Mouse (Mus musculus): ENCODE measurements around the gene Vmn2r53. TPM values are rescaled to one million over a fixed set of nuclear protein-coding genes. Genes with fewer than 3 reads are reported as not detected.
"Not testable (repeated sequence)": the region's sequence is repeated elsewhere in the genome, so short reads cannot be mapped to it uniquely, and the experiment has no call there.

The Vmn2r53 gene
- polyA plus RNA-seq (2014; fragmentation: Nextera tagmentation; extraction: Ambion mirVana) = 0.02 TPM in 1 of 2 replicates, not detected in the other

DNA sequence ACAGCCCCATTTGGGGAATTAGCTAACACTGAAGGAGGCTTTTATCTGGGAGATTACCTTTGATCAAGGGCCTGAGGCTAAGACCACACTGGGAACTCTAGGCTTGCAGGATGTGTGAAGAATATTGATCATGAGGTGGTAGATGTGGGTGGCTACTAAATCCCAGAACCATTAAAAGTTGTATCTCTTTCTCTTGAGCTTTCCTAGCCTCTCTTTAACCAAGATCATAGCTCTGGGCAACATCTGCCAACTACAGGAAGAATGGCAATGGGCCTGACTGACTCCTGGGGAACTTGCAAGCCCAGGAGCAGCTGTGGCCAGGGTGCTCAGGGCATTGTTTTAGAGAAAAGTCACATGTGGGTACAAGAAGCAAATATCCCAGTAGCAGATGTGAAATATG, at the start of gene Vmn2r53:
Vmn2r53 (minus strand) TSS at position 101 of the 400 bp plus-strand sequence.
- no peaks in the 10 kb centered on the region for H3K36me3 ChIP-seq (ENCODE audit: control insufficient read depth, insufficient read depth, low read length)
- H3K4me3 ChIP-seq (ENCODE audit: low read depth, low read length) = no peak within 1 kb of the TSS
- H3K4me2 ChIP-seq (replicated peaks; ENCODE audit: low read depth, low read length) = no peak within 1 kb of the TSS
- ATAC-seq (ENCODE audit: low FRiP score) = no peak
- H3K9ac ChIP-seq (ENCODE audit: low read depth, low read length) = no peak within 1 kb of the TSS
- H3K4me1 ChIP-seq (replicated peaks; ENCODE audit: control insufficient read depth, insufficient read depth, low read length) = no peaks in the 10 kb centered on the region
- DNase-seq (ENCODE audit: low spot score) = no peak
- H3K27ac ChIP-seq (ENCODE audit: low read depth, low read length) = no peak within 1 kb of the TSS
- H3K9me3 ChIP-seq (ENCODE audit: control insufficient read depth, low read length) = peaks cover 4% of the 10 kb centered on the region
- H3K27me3 ChIP-seq (ENCODE audit: control insufficient read depth, insufficient read depth, low read length) = no peaks in the 10 kb centered on the region

DNA sequence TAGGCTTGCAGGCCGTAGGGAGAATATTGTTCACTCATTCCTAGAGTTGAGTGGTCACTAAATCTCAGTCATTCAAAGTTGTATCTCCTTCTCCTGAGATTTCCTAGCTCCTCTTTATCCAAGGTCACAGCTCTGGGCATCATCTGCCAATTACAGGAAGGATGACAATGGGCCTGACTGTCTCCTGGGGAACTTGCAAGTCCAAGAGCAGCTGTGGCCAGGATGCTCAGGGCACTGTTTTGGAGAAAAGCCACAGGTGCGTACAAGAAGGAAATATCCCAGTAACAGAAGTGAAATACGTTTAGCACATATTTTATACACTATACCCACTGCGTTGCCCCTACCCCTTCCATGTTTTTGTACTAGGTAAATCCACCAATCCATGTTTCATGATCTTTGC, 31.6 kb upstream of the Vmn2r53 start, which contains the start of gene Vmn2r54:
Vmn2r54 (minus strand) TSS at position 101 of the 400 bp plus-strand sequence.
- not testable (repeated sequence) for DNase-seq (ENCODE audit: low spot score); H3K27me3 ChIP-seq (ENCODE audit: control insufficient read depth, insufficient read depth, low read length); H3K4me1 ChIP-seq (replicated peaks; ENCODE audit: control insufficient read depth, insufficient read depth, low read length); H3K27ac ChIP-seq (ENCODE audit: low read depth, low read length); ATAC-seq (ENCODE audit: low FRiP score); H3K4me2 ChIP-seq (replicated peaks; ENCODE audit: low read depth, low read length); H3K9me3 ChIP-seq (ENCODE audit: control insufficient read depth, low read length); H3K4me3 ChIP-seq (ENCODE audit: low read depth, low read length); H3K9ac ChIP-seq (ENCODE audit: low read depth, low read length); H3K36me3 ChIP-seq (ENCODE audit: control insufficient read depth, insufficient read depth, low read length)
- 82% methylated on average over 3 of the region's 4 CpGs for WGBS

Other genes with a start within 250 kb of the Vmn2r53 start
- not detected in 2 replicates for gene Vmn1r84, start 239.5 kb downstream of the Vmn2r53 start, polyA plus RNA-seq (2014; fragmentation: Nextera tagmentation; extraction: Ambion mirVana)
- gene Zfp551, start 186.0 kb downstream of the Vmn2r53 start, polyA plus RNA-seq (2014; fragmentation: Nextera tagmentation; extraction: Ambion mirVana) = 4.7 and 4.8 TPM in 2 replicates
- 50.1 and 51.1 TPM in 2 replicates for gene Zfp606, start 130.5 kb downstream of the Vmn2r53 start, polyA plus RNA-seq (2014; fragmentation: Nextera tagmentation; extraction: Ambion mirVana)
- not detected in 2 replicates for gene 2900092C05Rik, start 96.3 kb downstream of the Vmn2r53 start, polyA plus RNA-seq (2014; fragmentation: Nextera tagmentation; extraction: Ambion mirVana)
- not detected in 2 replicates for gene Vmn2r54, start 31.5 kb upstream of the Vmn2r53 start, polyA plus RNA-seq (2014; fragmentation: Nextera tagmentation; extraction: Ambion mirVana)
- not detected in 2 replicates for gene Vmn2r55, start 76.2 kb upstream of the Vmn2r53 start, polyA plus RNA-seq (2014; fragmentation: Nextera tagmentation; extraction: Ambion mirVana)
- gene Vmn2r56, start 126.2 kb upstream of the Vmn2r53 start, polyA plus RNA-seq (2014; fragmentation: Nextera tagmentation; extraction: Ambion mirVana) = not detected in 2 replicates
- gene Zscan18, start 194.8 kb upstream of the Vmn2r53 start, polyA plus RNA-seq (2014; fragmentation: Nextera tagmentation; extraction: Ambion mirVana) = 11.0 and 11.4 TPM in 2 replicates
- gene Zfp329, start 210.1 kb upstream of the Vmn2r53 start, polyA plus RNA-seq (2014; fragmentation: Nextera tagmentation; extraction: Ambion mirVana) = 18.7 and 25.5 TPM in 2 replicates
- 29.9 and 32.6 TPM in 2 replicates for gene Zfp110, start 226.0 kb upstream of the Vmn2r53 start, polyA plus RNA-seq (2014; fragmentation: Nextera tagmentation; extraction: Ambion mirVana)

Measured in hindbrain, embryonic 11.5 days (tissue).